Mouse (Mus musculus) kidney, adult 8-10 months (tissue): ENCODE data around the gene Stim1.
"Not testable (repeated sequence)": the region's sequence is repeated elsewhere in the genome, so short reads cannot be mapped to it uniquely, and the experiment has no call there.

ENCODE experiments used
- DNase-seq, 2 experiments: peaks; one replicate each; pipeline ENCODE4 v3.0.0; 2022

Gene Stim1

GRCm38 (mm10) chr7:102458618-102459380 lies 191.2 kb downstream of the Stim1 start:
- no peak for DNase-seq

GRCm38 (mm10) chr7:102467566-102467965 lies 200.0 kb downstream of the Stim1 start:
- DNase-seq = no peak

DNA sequence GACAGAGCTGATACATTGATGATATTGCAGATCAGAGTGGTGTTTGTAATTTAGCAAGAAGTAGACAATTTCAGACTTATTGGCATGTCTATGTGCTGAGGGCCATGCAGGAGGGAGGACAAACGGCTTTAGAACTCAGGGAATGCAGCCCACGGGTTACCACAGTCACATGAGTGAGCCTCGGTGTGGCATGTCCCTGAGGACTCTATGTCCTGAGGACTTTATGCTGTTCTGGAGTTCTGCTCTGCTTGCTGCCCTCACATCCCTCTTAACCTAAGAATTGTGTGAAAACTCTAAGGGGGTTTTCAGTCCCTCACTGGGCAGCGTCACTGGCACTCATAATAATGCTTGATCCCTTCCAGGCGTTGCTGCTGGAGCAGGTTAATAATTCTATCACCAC lies 205.1 kb downstream of the Stim1 start:
- no peak for DNase-seq

- DNase-seq = no peak
These were observed 209.0 kb downstream of the Stim1 start for GRCm38 (mm10) chr7:102476601-102477000.

DNA sequence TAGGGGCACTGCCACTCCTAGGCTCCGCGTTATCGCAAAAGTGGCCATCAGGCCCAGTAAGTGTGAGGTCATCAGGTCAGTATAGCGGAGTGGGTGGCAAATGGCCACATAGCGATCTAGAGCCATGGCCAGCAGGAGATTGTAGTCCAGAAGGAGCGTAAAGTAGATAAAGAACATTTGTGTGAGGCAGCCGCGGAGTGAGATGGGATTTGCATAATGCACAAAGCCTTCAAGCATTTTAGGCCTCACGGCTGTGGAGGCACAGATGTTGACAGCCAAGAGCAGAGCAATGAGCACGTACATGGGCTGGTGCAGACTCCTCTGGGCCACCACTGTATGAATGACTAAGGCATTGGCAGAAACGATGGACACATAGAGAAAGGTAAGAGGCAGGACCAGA lies 209.8 kb downstream of the Stim1 start:
- no peak for DNase-seq

GRCm38 (mm10) chr7:102478425-102478824 lies 210.8 kb downstream of the Stim1 start:
- no peak for DNase-seq

GRCm38 (mm10) chr7:102478926-102479325 lies 211.3 kb downstream of the Stim1 start:
- DNase-seq = no peak

DNA sequence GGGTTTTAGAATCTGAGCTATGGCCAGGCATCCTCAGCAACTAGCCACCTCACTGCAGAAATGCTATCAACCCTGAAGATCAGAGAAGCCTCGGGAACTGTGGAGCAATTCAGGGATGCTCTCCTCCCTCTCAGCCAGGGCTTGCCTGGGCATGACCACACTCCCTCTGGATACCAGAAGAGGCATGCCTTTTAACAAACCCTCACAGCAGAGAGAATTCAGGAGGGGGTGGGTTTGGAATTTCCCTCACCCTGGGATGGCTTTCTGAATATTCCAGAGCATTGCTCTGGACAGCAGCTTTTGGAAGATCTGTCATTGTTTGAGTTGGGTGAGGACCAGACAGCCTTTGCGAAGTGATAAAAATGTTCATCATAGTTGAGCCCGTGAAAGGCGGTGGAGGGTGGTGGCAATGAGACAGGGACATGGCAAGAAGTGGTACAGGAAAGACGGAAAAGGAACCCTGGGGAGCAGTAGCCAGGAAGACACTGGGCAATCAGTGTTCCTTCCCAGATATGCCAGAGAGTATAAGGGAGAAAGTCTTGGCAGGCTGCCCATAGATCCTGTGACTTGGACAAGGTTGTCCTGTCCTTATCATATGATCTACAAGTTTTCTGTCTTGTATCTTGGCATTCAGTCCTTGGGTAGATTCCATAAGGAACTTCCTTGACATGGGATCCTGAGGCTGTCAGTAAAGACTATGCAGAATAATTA lies 211.9 kb downstream of the Stim1 start:
- peak; percentile 46 to 55 for DNase-seq

DNA sequence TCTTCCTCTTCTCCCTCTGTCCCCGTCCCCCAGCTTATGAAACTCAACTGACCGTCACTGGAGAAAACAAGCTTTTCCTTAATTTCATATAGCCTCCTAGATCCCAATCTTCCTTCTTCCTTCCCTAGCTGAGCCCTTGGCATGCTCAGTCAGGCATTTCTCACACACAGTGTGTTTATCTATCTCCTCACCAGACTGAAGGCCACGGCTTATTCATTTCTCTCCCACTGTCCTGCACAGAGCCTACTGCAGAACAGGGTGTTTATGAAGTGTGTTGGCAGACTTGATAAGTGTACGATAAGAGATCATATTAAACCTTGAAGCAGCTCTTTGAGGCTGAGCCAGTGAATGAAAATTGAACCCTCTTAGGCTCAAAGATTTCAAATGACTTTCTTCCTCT lies 213.2 kb downstream of the Stim1 start:
- DNase-seq = no peak

DNA sequence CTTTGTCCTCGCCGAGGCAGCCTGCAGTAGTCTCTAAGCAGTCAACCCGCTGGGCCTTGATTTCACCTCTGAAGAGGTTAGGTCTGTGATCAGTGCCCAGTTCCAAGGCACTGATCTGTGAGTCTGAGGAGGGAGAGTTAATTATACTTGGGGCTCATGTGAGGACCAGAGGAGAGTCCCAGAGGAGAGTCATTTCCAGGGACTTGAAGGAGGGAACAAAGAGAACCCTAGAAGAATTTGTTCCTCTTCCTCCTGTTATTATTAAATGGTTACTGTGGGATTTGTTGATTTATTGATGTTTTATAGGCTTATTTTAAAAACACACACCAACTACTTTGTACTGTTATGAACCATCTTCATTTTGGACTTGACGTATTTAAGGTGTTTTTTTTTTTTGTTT lies 214.0 kb downstream of the Stim1 start, which contains the start of gene Olfr543:
Gene Olfr543 (minus strand): TSS at position 101 of the 400 bp plus-strand sequence.
- no peak for DNase-seq

DNA sequence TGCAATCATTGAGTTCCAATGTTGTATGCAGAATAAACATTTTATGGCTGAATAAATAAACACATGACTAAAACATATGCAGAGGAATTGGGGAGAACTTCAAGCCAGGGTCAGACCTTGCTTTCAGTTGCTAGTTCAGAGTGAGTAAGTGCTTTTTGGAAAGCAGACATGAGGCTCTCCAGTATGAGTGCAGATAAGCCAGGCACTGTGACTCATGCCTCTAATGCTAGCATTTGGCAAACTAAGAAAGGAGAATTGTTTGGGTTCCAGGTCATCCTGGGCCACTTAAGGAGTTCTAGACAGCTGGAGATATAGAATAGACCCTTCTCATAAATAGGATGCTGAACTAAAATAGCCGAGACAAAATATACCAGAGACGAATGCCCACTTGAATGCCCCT lies 216.1 kb downstream of the Stim1 start:
- DNase-seq = no peak

DNA sequence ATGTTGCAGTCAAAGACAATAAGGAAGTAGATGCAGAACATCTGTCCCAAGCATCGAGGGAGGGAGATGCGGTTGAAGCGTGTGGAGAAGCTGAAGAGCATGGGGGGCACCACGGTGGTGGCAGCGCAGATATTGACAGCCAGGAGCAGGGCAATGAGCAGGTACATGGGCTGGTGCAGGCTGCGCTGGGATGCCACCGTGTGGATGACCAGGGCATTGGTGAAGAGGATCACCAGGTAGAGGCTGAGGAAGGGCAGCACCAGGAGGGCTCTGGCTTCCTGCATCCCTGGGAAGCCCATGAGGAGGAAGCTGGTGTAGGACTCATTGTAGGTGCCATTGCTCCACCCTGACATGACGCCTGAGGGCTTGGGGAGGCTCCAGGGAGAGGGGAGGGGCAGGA lies 217.2 kb downstream of the Stim1 start:
- not testable (repeated sequence) for DNase-seq

DNA sequence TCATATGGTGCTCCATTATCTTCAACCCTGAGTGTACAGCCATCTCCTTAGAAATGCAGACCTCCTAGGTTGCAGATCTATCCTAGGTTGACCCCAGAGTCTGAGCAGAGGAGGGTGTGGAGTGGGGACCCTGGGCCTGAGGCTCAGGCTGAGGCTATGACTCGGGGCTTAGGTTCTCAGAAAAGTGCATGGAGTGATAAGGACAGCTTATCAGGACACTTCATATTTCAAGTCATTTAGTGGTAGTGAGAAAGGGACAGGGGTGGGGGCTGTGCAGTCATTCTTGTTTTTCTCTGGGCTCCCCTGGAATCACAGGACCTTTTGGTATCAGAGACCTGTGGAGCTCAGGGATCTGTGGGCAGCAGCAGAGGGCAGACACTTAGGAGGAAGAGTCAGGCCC lies 218.5 kb downstream of the Stim1 start:
- no peak for DNase-seq
